Mouse (Mus musculus) lung, embryonic 14.5 days (tissue): ENCODE measurements at regions not wholly inside any gene's neighbourhood (a gene's known extent, or its start where the extent isn't known, plus 50 kb on each side); places are given as distances from the start of the nearest gene placed in this dataset.

Experiments
- ATAC-seq: fragments of 200-750 bp; cut with Nextera tagmentation; 2 replicates; pipeline ENCODE4 v1.8.0; 2017; ENCODE audit warnings: mild to moderate bottlenecking, moderate TSS enrichment, moderate library complexity; ENCODE audit not compliant: insufficient read depth
- DNase-seq: peaks from one replicate; pipeline ENCODE4 v3.0.0-alpha.2; 2015
- H3K27ac ChIP-seq: fragments of 300-500 bp; sonication (generic); 2 replicates; pipeline ENCODE4 v1.5.1; 2014; ENCODE audit warnings: low read depth, mild to moderate bottlenecking, moderate library complexity
- H3K27me3 ChIP-seq: fragments of 300-500 bp; sonication (generic); 2 replicates; pipeline ENCODE4 v1.6.1; 2014; ENCODE audit warnings: low read length, control low read depth; ENCODE audit not compliant: insufficient read depth
- H3K36me3 ChIP-seq: fragments of 300-500 bp; sonication (generic); 2 replicates; pipeline ENCODE4 v1.6.1; 2014; ENCODE audit warnings: control low read depth; ENCODE audit not compliant: insufficient read depth
- H3K4me1 ChIP-seq: fragments of 300-500 bp; sonication (generic); 2 replicates; pipeline ENCODE4 v1.6.1; 2014; ENCODE audit warnings: antibody characterized with exemption, control low read depth; ENCODE audit not compliant: insufficient read depth
- H3K4me2 ChIP-seq: fragments of 300-500 bp; sonication (generic); 2 replicates; pipeline ENCODE4 v1.6.1; 2014; ENCODE audit warnings: mild to moderate bottlenecking
- H3K4me3 ChIP-seq: fragments of 300-500 bp; sonication (generic); 2 replicates; pipeline ENCODE4 v1.5.1; 2014; ENCODE audit warnings: low read depth, low read length
- H3K9ac ChIP-seq: fragments of 300-500 bp; sonication (generic); 2 replicates; pipeline ENCODE4 v1.6.1; 2014
- H3K9me3 ChIP-seq: fragments of 300-500 bp; sonication (generic); 2 replicates; pipeline ENCODE4 v1.6.1; 2016; ENCODE audit warnings: low read depth, low read length, control low read depth
- CTCF ChIP-seq: IDR thresholded peaks from 2 replicates; pipeline ENCODE4 v1.5.1; 2016; ENCODE audit warnings: antibody characterized with exemption, low read depth
- WGBS: fragments of 180-500 bp; shearing (Covaris S2); extraction: QIAGEN DNeasy Blood & Tissue Kit; methylation state at CpG from one replicate; pipeline ENCODE4 v1.1.7; 2014; 5-methylcytosine and 5-hydroxymethylcytosine counted together

DNA sequence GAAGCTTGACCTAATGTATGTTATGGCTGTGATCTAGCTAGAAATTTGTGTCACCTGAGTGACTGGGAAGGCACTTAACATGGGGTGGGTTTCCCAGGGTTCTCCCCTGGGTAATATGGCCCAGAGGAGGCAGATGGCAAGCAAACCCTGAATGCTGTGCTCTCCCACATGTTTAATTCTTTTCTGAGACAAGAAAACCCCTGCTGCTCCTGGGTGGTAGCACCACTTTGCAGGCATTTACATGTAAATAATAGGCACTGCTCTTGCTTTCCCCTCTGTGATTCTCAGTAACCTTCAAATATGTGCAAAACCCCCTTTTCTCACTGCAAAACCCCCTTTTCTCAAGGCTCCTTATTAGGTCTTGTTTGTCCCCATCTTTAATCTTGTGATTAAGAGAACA, 221.1 kb downstream of the 4933402N22Rik start:
- DNase-seq: no peak
- no peaks in the 10 kb centered on the region for H3K36me3 ChIP-seq
- H3K4me2 ChIP-seq: no peak overlapping the region
- H3K4me3 ChIP-seq: no peak overlapping the region
- H3K9ac ChIP-seq: no peak overlapping the region
- no peak for TF ChIP-seq CTCF
- no peak overlapping the region for H3K27ac ChIP-seq
- H3K9me3 ChIP-seq: no peaks in the 10 kb centered on the region
- no peaks in the 10 kb centered on the region for H3K4me1 ChIP-seq
- no peak for ATAC-seq
- no peaks in the 10 kb centered on the region for H3K27me3 ChIP-seq

GRCm38 (mm10) chr5:12153295-12153694, 229.9 kb upstream of the Sema3d start:
- 0 out of 2 replicates have a peak, but pooled peaks cover 3% of the 10 kb centered on the region for H3K4me1 ChIP-seq
- no peaks in the 10 kb centered on the region for H3K9me3 ChIP-seq
- no peak overlapping the region for H3K27ac ChIP-seq
- H3K9ac ChIP-seq: no peak overlapping the region
- DNase-seq (peak; percentile 78), ATAC-seq (peak; percentile 83; the same call in 1 of the 2 replicates)
- no peak for TF ChIP-seq CTCF
- no peaks in the 10 kb centered on the region for H3K36me3 ChIP-seq
- WGBS: 22% methylated on average over 4 of the region's 4 CpGs
- H3K4me3 ChIP-seq: no peak overlapping the region
- no peak overlapping the region for H3K4me2 ChIP-seq
- H3K27me3 ChIP-seq: no peaks in the 10 kb centered on the region

DNA sequence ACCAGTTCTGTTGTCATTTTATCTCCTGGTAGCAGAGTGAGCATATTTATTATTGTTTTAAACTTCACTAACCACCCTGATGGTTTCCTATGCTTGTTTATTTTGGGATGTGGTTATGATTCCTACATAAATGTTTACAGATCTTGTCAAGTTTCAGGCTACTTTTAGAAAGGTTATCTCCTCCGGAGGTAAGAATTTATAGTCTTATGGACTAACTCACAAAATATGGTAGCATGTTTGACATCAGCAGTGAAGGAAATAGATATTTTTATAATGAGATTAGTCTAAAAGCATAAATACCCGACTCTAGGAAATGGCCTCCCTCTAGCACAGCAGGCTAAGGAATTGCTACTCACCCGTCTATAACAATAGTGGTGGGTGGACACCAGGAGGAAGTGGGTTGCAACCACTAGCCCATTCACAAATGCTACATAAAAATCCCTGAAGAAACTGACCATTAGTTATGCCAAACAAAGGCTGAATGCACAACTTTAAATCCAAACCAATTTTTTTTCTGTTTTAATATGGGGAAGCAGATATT, 228.6 kb upstream of the Sema3d start:
- no peak overlapping the region for H3K4me2 ChIP-seq
- peak; percentile 58 for DNase-seq
- H3K4me1 ChIP-seq: 0 out of 2 replicates have a peak, but pooled peaks cover 3% of the 10 kb centered on the region
- 33% methylated on average over 3 of the region's 3 CpGs for WGBS
- TF ChIP-seq CTCF: no peak
- no peaks in the 10 kb centered on the region for H3K27me3 ChIP-seq
- H3K4me3 ChIP-seq: no peak overlapping the region
- peak overlapping the region; percentile 12; the same call in 1 of the 2 replicates for H3K27ac ChIP-seq
- no peaks in the 10 kb centered on the region for H3K9me3 ChIP-seq
- peak; percentile 81; the same call in 1 of the 2 replicates for ATAC-seq
- H3K9ac ChIP-seq: no peak overlapping the region
- H3K36me3 ChIP-seq: no peaks in the 10 kb centered on the region

GRCm38 (mm10) chr5:12191681-12192080, 191.5 kb upstream of the Sema3d start:
- WGBS: 39% methylated on average over 1 of the region's 1 CpGs
- Histone ChIP-seq H3K27ac (no peak overlapping the region), H3K4me2 (no peak overlapping the region), H3K4me3 (no peak overlapping the region), H3K27me3 (no peaks in the 10 kb centered on the region), H3K9me3 (no peaks in the 10 kb centered on the region), H3K4me1 (no peaks in the 10 kb centered on the region), H3K36me3 (no peaks in the 10 kb centered on the region), H3K9ac (no peak overlapping the region)
- DNase-seq (peak; percentile 9), ATAC-seq (no peak)
- TF ChIP-seq CTCF: no peak

GRCm38 (mm10) chr5:12207452-12207851, 175.7 kb upstream of the Sema3d start:
- no peak for TF ChIP-seq CTCF

DNA sequence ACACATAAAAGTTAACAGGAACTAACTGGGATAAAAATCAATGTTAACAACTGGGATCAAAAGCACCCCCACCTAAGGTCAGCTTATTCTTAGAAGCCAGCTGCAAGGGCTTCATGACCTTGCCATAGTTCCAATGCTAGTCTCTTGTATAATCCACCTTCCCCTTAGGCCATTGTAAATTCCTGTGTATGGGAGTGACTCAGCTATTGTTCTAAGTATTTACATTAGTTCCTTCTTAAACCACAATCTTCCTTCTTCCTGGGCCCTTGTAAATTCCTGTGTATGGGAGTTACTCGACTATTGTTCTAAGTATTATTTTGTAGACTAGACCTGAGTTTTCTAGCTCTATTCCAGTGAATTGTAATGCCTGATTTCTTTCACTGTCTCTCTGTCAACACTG, 173.6 kb upstream of the Sema3d start:
- ATAC-seq: no peak
- Histone ChIP-seq H3K4me3 (no peak overlapping the region), H3K27ac (no peak overlapping the region), H3K9ac (no peak overlapping the region), H3K36me3 (no peaks in the 10 kb centered on the region), H3K4me2 (no peak overlapping the region), H3K4me1 (no peaks in the 10 kb centered on the region), H3K27me3 (no peaks in the 10 kb centered on the region), H3K9me3 (no peaks in the 10 kb centered on the region)
- DNase-seq: no peak
- TF ChIP-seq CTCF: no peak
- 66% methylated on average over 1 of the region's 1 CpGs for WGBS

More at GRCm38 (mm10) chr5:12207452-12207851, 175.7 kb upstream of the Sema3d start:
- no peaks in the 10 kb centered on the region for H3K9me3 ChIP-seq
- no peak overlapping the region for H3K27ac ChIP-seq
- ATAC-seq (no peak), DNase-seq (no peak)
- no peak overlapping the region for H3K4me3 ChIP-seq
- H3K4me2 ChIP-seq: no peak overlapping the region
- H3K27me3 ChIP-seq: no peaks in the 10 kb centered on the region
- no peaks in the 10 kb centered on the region for H3K4me1 ChIP-seq
- no peak overlapping the region for H3K9ac ChIP-seq
- H3K36me3 ChIP-seq: no peaks in the 10 kb centered on the region
- WGBS: 40% methylated on average over 1 of the region's 1 CpGs

DNA sequence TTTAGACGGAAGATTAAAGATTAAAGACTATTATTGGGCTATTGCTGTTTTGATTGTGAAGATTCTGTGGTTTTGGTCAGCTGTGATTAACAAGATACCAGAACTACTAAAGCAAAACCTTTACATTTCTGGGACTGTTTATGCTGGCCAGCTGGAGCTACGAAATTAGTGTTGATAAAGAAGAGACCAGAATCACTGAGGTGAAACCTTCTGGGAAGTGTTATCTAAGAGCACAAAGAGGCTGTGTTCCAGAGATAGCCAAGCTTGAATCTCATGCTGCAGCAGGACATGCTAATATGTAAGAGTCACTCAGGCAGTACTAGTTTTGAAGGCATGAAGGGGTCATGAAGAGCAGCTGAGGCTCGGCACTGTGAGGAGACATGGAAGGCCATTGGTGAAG, 169.7 kb upstream of the Sema3d start:
- no peaks in the 10 kb centered on the region for H3K27me3 ChIP-seq

More for the DNA sequence above, 169.7 kb upstream of the Sema3d start:
- no peak for TF ChIP-seq CTCF
- no peaks in the 10 kb centered on the region for H3K36me3 ChIP-seq
- no peak overlapping the region for H3K9ac ChIP-seq
- no peak overlapping the region for H3K4me2 ChIP-seq
- no peak overlapping the region for H3K27ac ChIP-seq
- H3K4me3 ChIP-seq: no peak overlapping the region
- DNase-seq: no peak
- H3K9me3 ChIP-seq: no peaks in the 10 kb centered on the region
- H3K4me1 ChIP-seq: no peaks in the 10 kb centered on the region
- WGBS: 73% methylated on average over 3 of the region's 3 CpGs
- ATAC-seq: no peak
